8 mouse cellular contexts compared by ENCODE assay signal in the genomic region with DNA sequence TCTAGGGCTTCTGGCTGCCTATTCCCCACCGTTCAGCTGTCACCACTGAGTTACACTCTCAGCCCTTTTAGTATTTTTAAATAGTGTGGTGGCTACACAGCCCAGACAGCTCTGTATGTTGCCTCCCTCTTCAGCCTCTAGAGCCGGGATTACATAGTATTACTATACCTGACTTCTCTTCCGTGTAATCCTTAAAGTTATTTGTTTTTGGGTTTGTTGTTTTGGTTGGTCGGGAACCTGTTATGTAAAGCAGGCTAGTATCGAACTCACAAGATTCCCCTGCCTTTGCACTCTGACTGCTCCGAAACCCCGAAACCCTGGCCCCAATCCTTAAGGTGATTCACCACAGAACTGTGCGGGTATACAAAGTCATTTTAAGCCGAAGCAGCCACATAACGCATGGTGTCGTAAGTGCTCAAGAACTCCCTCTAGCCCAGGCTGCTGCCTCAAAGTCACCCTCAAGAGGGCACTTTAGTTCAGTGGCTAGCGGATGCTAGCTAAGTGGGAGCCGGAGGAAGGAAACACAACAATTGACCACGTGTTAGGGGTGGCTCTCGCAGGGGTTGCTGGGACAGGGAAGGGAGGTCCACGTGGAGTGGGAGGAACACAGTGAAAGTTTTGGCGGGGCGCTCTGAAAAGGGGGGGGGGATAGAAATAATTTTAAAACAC. TPM values are rescaled to one million over a fixed set of nuclear protein-coding genes. Genes with fewer than 3 reads are reported as not detected.
DNase-seq lines count a peak whose midpoint lies in the region; ATAC-seq and TF ChIP-seq lines count a peak whose summit lies in the region.

No protein-coding gene starts in this region.

- peaks cover 37% of the 10 kb centered on the region for H3K4me1 ChIP-seq in hindbrain, embryonic 14.5 days (replicated peaks; ENCODE audit: control insufficient read depth, insufficient read depth, low read length)
- H3K4me1 ChIP-seq in megakaryocyte, embryonic 14.5 days = peaks cover 89% of the 10 kb centered on the region

- peak; percentile 62 for TF ChIP-seq CTCF in left cerebral cortex, adult 2 months (IDR thresholded peaks at IDR 0.05)

- no peaks in the 10 kb centered on the region for H3K9me3 ChIP-seq in hindbrain, embryonic 14.5 days (ENCODE audit: control insufficient read depth, low read length)
- no peaks in the 10 kb centered on the region for H3K9me3 ChIP-seq in megakaryocyte, embryonic 14.5 days

- peak overlapping the region; percentile 64 for H3K4me2 ChIP-seq in hindbrain, embryonic 14.5 days (replicated peaks)

- peak overlapping the region; percentile 43; the same call in 1 of the 2 replicates for H3K9ac ChIP-seq in hindbrain, embryonic 14.5 days

- DNase-seq in cerebellum, postnatal 25 days = peak; percentile 85 to 91
- peak; percentile 81 to 83 for DNase-seq in frontal cortex, postnatal 14 days (ENCODE audit: low spot score in 2 of 2)
- DNase-seq in hindbrain, embryonic 14.5 days (ENCODE audit: low spot score) = peak; percentile 86
- peak; percentile 80 to 83 for DNase-seq in left cerebral cortex, adult 2 months (ENCODE audit: extremely low spot score in 1 of 2, low spot score in 2 of 2)
- peak; percentile 73 for DNase-seq in right cerebral cortex, postnatal 14 days
- peak; percentile 82 to 90 for DNase-seq in urinary bladder, postnatal 36 days (ENCODE audit: low spot score in 2 of 2)

- whole genome bisulfite sequencing in hindbrain, embryonic 14.5 days = 18% methylated on average over 18 of the region's 18 CpGs

- no peaks in the 10 kb centered on the region for H3K36me3 ChIP-seq in hindbrain, embryonic 14.5 days (replicated peaks; ENCODE audit: control insufficient read depth, insufficient read depth)
- H3K36me3 ChIP-seq in megakaryocyte, embryonic 14.5 days (replicated peaks; ENCODE audit: low read length) = peaks cover 3% of the 10 kb centered on the region

- no peaks in the 10 kb centered on the region for H3K27me3 ChIP-seq in hindbrain, embryonic 14.5 days (ENCODE audit: control insufficient read depth, insufficient read depth, low read length)
- H3K27me3 ChIP-seq in megakaryocyte, embryonic 14.5 days (replicated peaks) = no peaks in the 10 kb centered on the region

- peak overlapping the region; percentile 30 for H3K4me3 ChIP-seq in hindbrain, embryonic 14.5 days (replicated peaks; ENCODE audit: low read length)
- H3K4me3 ChIP-seq in left cerebral cortex, adult 2 months = peak overlapping the region; percentile 43; the same call in 1 of the 2 replicates
- peak overlapping the region; percentile 96 for H3K4me3 ChIP-seq in megakaryocyte, embryonic 14.5 days (replicated peaks)

- intact Hi-C loops in left cerebral cortex, adult 2 months (cut with DNase I) = loop anchor here (5.0 kb wide), 1 partner anchor 119 kb away; a partner anchor contains a TSS

- ATAC-seq in activated CD4-positive, CD25-positive, alpha-beta regulatory T cell, adult 4 months = peak; percentile 89
- peak; percentile 85; the same call in 1 of the 2 replicates for ATAC-seq in hindbrain, embryonic 14.5 days (ENCODE audit: low FRiP score)

- peak overlapping the region; percentile 57; the same call in 1 of the 2 replicates for H3K27ac ChIP-seq in hindbrain, embryonic 14.5 days
- peak overlapping the region; percentile 63 for H3K27ac ChIP-seq in left cerebral cortex, adult 2 months

RNA-seq across cellular contexts. Expression of a gene that starts 6.6 kb away (rescaled TPM):
- 10 to 100 TPM; 19.9 to 22.0 TPM for polyA plus RNA-seq in activated CD4-positive, CD25-positive, alpha-beta regulatory T cell, adult 4 months (2017; shearing (Covaris generic))
- 23.6 and 24.1 TPM in 2 replicates for polyA plus RNA-seq in hindbrain, embryonic 14.5 days (2014; fragmentation: Nextera tagmentation; extraction: Ambion mirVana)
- total RNA-seq in left cerebral cortex, adult 2 months (2021) = 100 to 1,000 TPM; 178 to 192 TPM
- polyA plus RNA-seq in megakaryocyte, embryonic 14.5 days (2012; ENCODE audit: insufficient read depth, low replicate concordance) = 30.0 and 46.8 TPM in 2 replicates

RNA-seq across cellular contexts. Expression of a gene that starts 13.6 kb away (rescaled TPM):
- polyA plus RNA-seq in activated CD4-positive, CD25-positive, alpha-beta regulatory T cell, adult 4 months (2017; shearing (Covaris generic)) = 1 to 10 TPM; 2.9 to 5.4 TPM
- 3.4 and 4.1 TPM in 2 replicates for polyA plus RNA-seq in hindbrain, embryonic 14.5 days (2014; fragmentation: Nextera tagmentation; extraction: Ambion mirVana)
- 100 to 1,000 TPM in 1 of 2 experiments, 10 to 100 TPM in 1; 91.9 to 153 TPM for total RNA-seq in left cerebral cortex, adult 2 months (2021)
- 5.6 and 22.1 TPM in 2 replicates for polyA plus RNA-seq in megakaryocyte, embryonic 14.5 days (2012; ENCODE audit: insufficient read depth, low replicate concordance)

RNA-seq across cellular contexts. Expression of a gene that starts 16.0 kb away (rescaled TPM):
- 10 to 100 TPM; 10.6 to 11.2 TPM for polyA plus RNA-seq in activated CD4-positive, CD25-positive, alpha-beta regulatory T cell, adult 4 months (2017; shearing (Covaris generic))
- 49.3 and 57.4 TPM in 2 replicates for polyA plus RNA-seq in hindbrain, embryonic 14.5 days (2014; fragmentation: Nextera tagmentation; extraction: Ambion mirVana)
- total RNA-seq in left cerebral cortex, adult 2 months (2021) = 10 to 100 TPM; 53.0 to 57.6 TPM
- 10.6 and 13.2 TPM in 2 replicates for polyA plus RNA-seq in megakaryocyte, embryonic 14.5 days (2012; ENCODE audit: insufficient read depth, low replicate concordance)

RNA-seq across cellular contexts. Expression of a gene that starts 47.9 kb away (rescaled TPM):
- under 1 TPM in 1 of 2 experiments, not detected in 1; 0.15 TPM for polyA plus RNA-seq in activated CD4-positive, CD25-positive, alpha-beta regulatory T cell, adult 4 months (2017; shearing (Covaris generic))
- 12.0 and 12.9 TPM in 2 replicates for polyA plus RNA-seq in hindbrain, embryonic 14.5 days (2014; fragmentation: Nextera tagmentation; extraction: Ambion mirVana)
- 100 to 1,000 TPM; 144 to 153 TPM for total RNA-seq in left cerebral cortex, adult 2 months (2021)
- polyA plus RNA-seq in megakaryocyte, embryonic 14.5 days (2012; ENCODE audit: insufficient read depth, low replicate concordance) = 0.29 TPM in 1 of 2 replicates, not detected in the other

RNA-seq across cellular contexts. Expression of a gene that starts 48.2 kb away (rescaled TPM):
- 1 to 10 TPM; 1.4 to 3.5 TPM for polyA plus RNA-seq in activated CD4-positive, CD25-positive, alpha-beta regulatory T cell, adult 4 months (2017; shearing (Covaris generic))
- 165 and 181 TPM in 2 replicates for polyA plus RNA-seq in hindbrain, embryonic 14.5 days (2014; fragmentation: Nextera tagmentation; extraction: Ambion mirVana)
- total RNA-seq in left cerebral cortex, adult 2 months (2021) = 100 to 1,000 TPM; 730 to 768 TPM
- polyA plus RNA-seq in megakaryocyte, embryonic 14.5 days (2012; ENCODE audit: insufficient read depth, low replicate concordance) = 37.6 and 38.9 TPM in 2 replicates

Comparison
In these comparisons a context has a peak if more than half of its experiments do, and no peak if none do; other contexts are left out.
1. Peak in every context shown above with its lines: DNase-seq, ATAC-seq, H3K4me3 ChIP-seq and H3K27ac ChIP-seq.
2. H3K4me3 ChIP-seq: peak in every context shown above with its lines; median percentile 96 in megakaryocyte, embryonic 14.5 days; 43 in left cerebral cortex, adult 2 months; 30 in hindbrain, embryonic 14.5 days.